Mouse (Mus musculus): ENCODE results near the gene Galnt2.

GRCm38 (mm10) chr8:124204001-124204601, 27.1 kb upstream of the Galnt2 start:
- TF ChIP-seq E2F4 (IDR thresholded peaks at IDR 0.05; ENCODE audit: insufficient replicate concordance, low read depth, low read length) (no peak), NELFE (IDR thresholded peaks at IDR 0.05; ENCODE audit: low read depth, low read length) (no peak), SMC3 (IDR thresholded peaks at IDR 0.05; ENCODE audit: low read depth, low read length) (no peak), POLR2A (IDR thresholded peaks at IDR 0.05; ENCODE audit: low read depth, low read length) (no peak), CTCF (conservative IDR thresholded peaks at IDR 0.05 in 1 of 2, IDR thresholded peaks at IDR 0.05 in 1 of 2; ENCODE audit: low read depth in 2 of 2, low read length in 2 of 2) (no peak), EP300 (IDR thresholded peaks at IDR 0.05; ENCODE audit: low read length) (no peak), ETS1 (conservative IDR thresholded peaks at IDR 0.05; ENCODE audit: low read depth, low read length) (no peak), GABPA (IDR thresholded peaks at IDR 0.05; ENCODE audit: insufficient replicate concordance, low read depth, low read length) (no peak), ELF1 (IDR thresholded peaks at IDR 0.05; ENCODE audit: low read depth, low read length) (no peak), UBTF (IDR thresholded peaks at IDR 0.05; ENCODE audit: low read depth, low read length) (no peak), USF1 (IDR thresholded peaks at IDR 0.05; ENCODE audit: low read depth, low read length) (no peak)

Data from CH12.LX (cell line).